Mouse (Mus musculus) cortical plate, adult 2 months (tissue): ENCODE results near the gene Batf.

Experiments used
- CTCF ChIP-seq: fragments of 200-500 bp; IDR thresholded peaks from 2 replicates; pipeline ENCODE4 v1.5.1; 2011; ENCODE audit warnings: mild to moderate bottlenecking, control low read depth, low read length; ENCODE audit not compliant: insufficient read depth; ENCODE audit errors: extremely low read depth
- POLR2A ChIP-seq: fragments of 200-500 bp; IDR thresholded peaks from 2 replicates; pipeline ENCODE4 v1.6.1; 2011; ENCODE audit warnings: mild to moderate bottlenecking, low read length, control low read depth; ENCODE audit not compliant: insufficient read depth; ENCODE audit errors: extremely low read depth

GRCm38 (mm10) chr12:85679117-85679516 is 7.4 kb upstream of the Batf start:
- TF ChIP-seq POLR2A: no peak
- TF ChIP-seq CTCF: no peak
